Mouse (Mus musculus): ENCODE results near the gene Ccl28.

GRCm38 (mm10) chr13:119648891-119649698 lies 25.5 kb downstream of the Ccl28 start:
- TF ChIP-seq TCF12 (IDR thresholded peaks at IDR 0.05; ENCODE audit: low read depth, low read length): no peak
- no peak for TF ChIP-seq CTCF (conservative IDR thresholded peaks at IDR 0.05 in 1 of 2, IDR thresholded peaks at IDR 0.05 in 1 of 2; ENCODE audit: low read depth in 2 of 2, low read length in 2 of 2)
- TF ChIP-seq MAX (IDR thresholded peaks at IDR 0.05; ENCODE audit: low read length): no peak
- no peak for TF ChIP-seq SMC3 (IDR thresholded peaks at IDR 0.05; ENCODE audit: low read depth, low read length)
- no peak for TF ChIP-seq EP300 (IDR thresholded peaks at IDR 0.05; ENCODE audit: low read length)
- TF ChIP-seq SIN3A (IDR thresholded peaks at IDR 0.05; ENCODE audit: low read length): no peak
- no peak for TF ChIP-seq ZNF384 (IDR thresholded peaks at IDR 0.05; ENCODE audit: low read depth, low read length)
- no peak for TF ChIP-seq MEF2A (IDR thresholded peaks at IDR 0.05; ENCODE audit: borderline replicate concordance, low read depth, low read length)
- no peak for TF ChIP-seq ZMIZ1 (IDR thresholded peaks at IDR 0.05; ENCODE audit: low read depth, low read length)
- no peak for TF ChIP-seq E2F4 (IDR thresholded peaks at IDR 0.05; ENCODE audit: insufficient replicate concordance, low read depth, low read length)
- TF ChIP-seq ETS1 (conservative IDR thresholded peaks at IDR 0.05; ENCODE audit: low read depth, low read length): no peak

Data from CH12.LX (cell line).